Mouse (Mus musculus): ENCODE results near the gene Shisa6.

- TF ChIP-seq POLR2A (IDR thresholded peaks at IDR 0.05; ENCODE audit: borderline replicate concordance, insufficient read depth, low read length) (no peak), CTCF (IDR thresholded peaks at IDR 0.05; ENCODE audit: borderline replicate concordance, insufficient read depth, low read depth, low read length) (no peak)
Measured at GRCm38 (mm10) chr11:66482501-66482900, 43.3 kb downstream of the Shisa6 start.

Data from cerebellum, adult 2 months (tissue).